Mouse (Mus musculus) ZHBTc4 (cell line): Measurements from ENCODE around the gene Nr6a1.
A peak's percentile ranks its signal among the peaks of the same experiment; 100 is the strongest.

Source experiments
- DNase-seq: peaks from one replicate; pipeline ENCODE4 v3.0.0-alpha.2; 2011; ENCODE audit warnings: low read depth, low spot score

Gene Nr6a1

DNA sequence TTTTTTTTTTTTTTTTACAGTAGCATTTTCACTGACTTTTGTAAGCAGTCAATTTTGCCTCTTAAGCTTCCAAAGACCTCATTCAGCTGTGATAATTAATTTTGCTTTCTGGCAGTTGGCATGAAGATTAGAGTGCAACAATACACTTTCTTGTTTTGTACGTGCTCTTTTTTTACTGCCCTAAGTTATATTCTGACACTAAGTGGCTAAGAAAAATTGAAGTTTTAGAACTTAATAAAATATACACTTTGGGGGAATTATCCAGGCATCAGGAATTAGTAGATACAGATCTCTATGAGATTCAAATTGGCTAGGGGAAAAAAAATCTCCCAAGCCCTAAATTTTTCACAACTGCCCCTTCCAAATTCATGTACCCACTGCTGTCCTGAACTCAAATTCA is 144.8 kb downstream of the Nr6a1 start:
- DNase-seq, result no peak

DNA sequence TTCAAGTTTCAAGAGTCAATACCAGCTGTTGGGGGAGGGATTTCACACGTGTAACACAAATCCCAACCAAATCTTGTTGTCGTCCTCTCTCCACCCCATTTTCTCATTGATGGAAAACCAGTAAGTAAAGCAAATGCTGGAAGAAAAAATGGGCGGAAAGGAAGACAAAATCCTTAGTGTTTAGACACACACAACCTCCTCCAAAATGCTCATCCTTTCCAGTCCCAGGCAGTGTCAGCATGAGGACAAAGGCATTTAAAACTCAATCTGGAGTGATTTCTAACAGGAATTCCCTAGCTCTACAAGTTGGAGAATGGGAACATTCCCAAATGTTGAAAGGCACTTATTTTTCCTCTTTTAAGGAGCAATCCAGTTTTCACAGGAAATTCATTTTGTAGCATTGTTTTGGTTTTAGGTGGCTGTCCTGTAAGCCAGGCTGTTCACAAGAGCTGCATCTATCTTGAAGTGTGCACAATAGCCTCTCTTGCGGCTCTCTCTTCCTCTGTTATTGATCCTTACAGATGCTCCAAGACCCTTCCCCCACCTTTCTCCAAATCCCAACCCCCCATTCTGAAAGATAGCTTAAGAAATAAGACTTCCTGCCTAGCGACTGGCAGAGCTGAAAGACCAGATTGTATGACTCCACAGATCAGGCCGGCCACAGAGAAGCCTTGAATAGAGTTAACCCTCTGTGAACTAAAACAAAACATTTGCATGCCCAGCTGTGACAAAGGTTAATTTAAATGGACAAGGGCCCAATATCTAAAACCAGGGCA is 145.4 kb downstream of the Nr6a1 start:
- DNase-seq, result no peak

DNA sequence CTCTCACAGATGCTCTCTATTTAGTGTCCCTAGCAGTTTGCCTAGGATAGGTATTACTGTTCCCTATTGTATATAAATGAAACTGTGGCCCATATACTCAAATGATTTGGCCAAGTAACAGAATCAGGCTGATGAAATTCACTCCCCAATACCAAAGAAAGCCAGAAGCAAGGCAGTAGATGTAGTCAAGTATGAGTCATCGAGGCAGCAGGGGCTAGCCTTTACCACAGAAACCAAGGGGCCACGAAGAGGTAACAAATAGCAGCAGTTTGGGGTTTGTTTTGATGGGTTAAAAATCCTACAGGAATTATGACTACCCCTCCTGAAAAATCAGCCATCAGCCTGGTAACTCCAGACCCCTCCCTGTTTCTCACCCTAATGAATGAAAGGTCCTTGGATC is 147.5 kb downstream of the Nr6a1 start:
- DNase-seq, result no peak

DNA sequence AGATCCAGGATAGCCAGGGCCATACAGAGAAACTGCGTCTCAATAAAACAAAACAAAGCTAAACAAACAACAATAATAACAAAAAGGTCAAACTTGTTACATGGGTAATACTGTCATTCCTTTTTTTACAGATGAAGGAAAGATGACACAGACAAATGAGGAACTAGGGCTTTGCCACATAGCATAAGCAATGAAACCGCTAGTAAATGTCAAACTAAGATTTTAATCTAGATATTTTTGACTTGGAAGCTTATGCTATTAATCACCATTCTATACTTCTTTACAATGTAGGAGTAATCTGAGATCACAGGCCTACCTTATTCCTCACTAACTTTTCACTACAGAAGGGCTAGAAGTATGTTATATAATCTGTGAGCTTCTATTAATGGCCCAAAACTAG is 150.2 kb downstream of the Nr6a1 start:
- DNase-seq, result no peak

DNA sequence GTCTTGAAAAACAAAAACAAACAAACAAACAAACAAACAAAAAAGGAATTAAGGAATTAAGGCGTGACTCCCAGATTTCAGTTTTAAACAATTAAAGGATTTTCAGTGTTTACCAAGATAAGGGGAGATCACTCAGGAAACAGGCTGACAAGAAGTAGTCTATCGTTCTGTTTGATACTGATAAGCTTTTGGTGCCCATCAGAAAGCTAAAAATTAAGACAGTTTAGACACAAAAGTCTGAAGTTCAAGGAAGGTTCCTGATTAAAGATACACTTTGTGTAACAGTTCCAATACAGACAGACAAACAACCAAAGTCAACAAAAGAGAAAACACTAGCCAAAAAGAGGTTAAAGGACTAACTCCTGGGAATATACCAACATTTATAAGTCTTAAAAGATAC is 152.6 kb downstream of the Nr6a1 start:
- no peak for DNase-seq

DNA sequence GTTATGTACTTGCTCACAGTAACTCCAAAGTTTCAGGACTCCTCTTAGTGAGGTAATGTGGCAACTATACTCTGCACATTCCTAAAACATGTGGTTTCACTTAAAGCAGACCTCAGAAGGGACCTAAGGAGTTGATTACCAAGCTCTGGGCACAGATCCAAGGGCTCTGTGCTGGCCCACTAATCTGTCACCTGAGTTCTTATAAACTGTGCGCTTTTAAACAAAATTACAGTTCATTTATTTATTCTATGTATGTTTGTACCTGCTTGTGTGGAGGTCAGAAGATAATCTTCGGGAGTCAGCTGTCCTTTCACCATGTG is 156.1 kb downstream of the Nr6a1 start:
- no peak for DNase-seq

DNA sequence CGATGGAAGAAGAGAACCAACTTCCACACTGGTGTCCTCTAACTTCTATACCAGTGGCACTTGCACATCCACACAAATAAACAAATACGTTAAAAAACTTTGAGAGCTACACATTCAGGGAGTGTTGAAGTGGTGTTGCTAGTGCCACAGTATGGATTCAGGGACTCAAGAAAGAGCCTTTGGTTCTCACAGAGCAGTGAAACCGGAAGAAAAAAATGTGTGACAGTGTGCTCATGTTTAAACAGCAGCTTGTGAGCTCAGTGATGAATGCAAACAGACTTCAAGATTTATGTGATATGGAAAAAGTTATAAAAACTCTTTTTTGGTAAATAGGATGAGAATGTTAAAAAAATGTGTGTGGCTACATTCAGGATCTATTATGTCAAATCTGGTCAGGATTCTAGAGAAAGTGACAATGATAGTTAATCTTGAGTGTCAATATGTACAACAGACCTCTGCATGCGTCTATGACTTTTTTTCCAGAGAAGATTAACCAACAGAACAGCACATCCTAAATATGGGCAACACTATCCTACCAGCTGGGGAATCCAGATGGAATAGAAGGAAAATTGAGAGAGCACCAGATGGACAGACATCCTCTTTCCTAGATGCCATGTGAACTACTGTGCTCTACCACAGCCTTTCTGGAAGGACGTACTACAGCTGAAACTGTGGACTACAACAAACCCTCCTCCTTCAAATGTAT is 156.6 kb downstream of the Nr6a1 start:
- DNase-seq, result no peak

DNA sequence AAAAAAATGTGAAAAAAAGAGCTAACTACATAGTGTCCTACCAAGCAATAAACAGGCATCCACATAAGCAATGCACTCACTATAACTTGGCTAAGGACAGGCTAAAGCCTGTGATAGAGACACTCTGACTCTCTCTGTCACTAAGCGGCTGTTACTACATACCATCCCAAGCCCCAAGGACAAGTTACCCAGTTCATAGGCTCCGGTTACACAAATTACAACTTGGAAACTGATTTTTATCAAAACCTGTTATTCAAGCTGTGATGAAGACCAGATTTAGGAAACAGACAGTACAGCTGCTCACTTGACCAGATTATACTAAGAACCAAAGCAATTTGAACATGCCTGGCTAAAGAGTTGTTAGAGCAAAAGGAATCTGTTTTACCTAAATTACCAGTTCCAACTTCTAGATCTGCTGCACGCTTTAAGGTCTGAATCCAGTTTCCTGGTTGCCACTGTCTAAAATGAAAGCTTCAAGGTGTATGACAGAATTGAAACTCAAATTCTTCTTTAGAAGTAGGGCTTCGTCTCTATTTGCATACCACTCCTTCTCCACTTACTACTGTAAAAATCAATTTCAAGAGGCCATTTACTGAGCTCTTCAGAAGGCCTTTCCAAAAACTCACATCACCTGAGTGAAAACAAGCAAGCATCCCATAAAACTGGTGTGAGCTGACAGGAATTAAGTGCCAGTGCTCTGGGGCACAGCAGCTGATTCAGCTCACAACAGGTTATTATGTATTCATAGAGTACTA is 160.1 kb downstream of the Nr6a1 start:
- no peak for DNase-seq

DNA sequence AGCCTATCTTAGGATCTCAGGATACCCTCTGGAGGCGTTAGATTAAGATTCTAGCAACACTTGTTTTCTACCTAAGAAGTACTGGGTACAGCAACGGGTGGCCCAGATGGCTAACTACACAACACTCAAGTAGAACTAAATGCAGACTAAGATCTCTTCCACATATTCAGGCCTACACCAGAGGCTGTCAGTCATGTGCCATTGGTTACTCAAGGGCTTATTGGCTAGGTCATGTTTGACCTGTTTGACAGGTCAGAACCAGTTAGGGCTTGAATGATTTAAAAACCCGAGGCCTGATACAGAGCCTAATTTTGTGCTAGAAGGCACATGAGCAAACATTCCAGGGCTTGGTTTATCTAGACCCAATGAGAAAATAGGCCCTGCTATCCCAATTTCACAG is 187.6 kb downstream of the Nr6a1 start:
- no peak for DNase-seq

DNA sequence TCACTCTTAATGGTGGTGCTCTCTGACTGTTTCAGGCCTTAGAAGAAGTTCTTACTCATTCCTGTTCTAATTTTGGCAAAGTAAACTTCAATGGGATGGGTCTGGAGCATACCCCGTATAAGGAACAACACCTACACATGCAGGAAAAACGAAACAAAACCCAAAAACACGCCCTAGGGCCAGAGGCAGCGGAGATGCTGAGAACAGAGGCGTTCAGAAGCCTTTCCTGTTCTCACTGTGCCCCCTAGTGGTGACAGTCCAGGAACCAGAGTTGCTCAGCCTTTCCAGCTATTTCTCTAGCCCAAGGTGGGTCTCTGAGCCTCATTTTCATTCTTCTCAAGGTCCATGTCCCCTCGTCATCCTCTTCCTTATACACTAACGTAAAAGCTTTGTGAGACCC is 188.1 kb downstream of the Nr6a1 start:
- DNase-seq, result peak; percentile 82

DNA sequence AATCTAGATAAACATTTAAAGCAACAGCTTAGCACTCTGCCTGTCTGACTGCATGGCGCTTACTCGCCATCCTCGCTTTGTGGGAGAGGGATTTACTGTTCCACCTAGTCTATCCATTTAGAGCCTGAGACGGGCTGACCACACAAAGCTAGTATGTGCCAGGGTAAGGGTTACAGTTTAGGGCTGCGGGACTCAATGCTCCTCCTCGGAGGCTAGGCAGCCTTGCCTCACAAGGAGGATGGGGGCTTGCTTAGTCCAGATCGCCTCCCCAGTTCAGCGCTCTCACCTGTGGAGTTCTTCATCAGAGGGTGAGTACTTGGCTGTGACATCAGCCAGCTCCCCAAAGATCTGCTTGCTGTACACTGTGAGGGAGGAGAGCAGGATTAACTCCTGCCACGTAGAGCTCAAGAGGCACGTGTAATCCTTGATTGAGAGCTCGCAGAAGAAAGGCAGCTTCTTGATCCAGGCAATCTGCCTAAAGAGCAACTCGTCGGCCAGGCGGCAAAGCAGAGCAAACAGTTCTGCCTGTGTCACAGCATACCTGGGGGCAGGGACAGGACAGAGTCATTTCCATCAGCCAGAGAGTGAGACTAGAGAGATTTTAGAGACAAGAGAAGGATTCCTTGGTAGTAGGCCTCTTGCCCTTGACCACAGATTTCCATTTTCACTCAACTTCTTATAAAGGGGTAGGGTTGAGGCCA is 188.7 kb downstream of the Nr6a1 start:
- DNase-seq, result peak; percentile 5

DNA sequence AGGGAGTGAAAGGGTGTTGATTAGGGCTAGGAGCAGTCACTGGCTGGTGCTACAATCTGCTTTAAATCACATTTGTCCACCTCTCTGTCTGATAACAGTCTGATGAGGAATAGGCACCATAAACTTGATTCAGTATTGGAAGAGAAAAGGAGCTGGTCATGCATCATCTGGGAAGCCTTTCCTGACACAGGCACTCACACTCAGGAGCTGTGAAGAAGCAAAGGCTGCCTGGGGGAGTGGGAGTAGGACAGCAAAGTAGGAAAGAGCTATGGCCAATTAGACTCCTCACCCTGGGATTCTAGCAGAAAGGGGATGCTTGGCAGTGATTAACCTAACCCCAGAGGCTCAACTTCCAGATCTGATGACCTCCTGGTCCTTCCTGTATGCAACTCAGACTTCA is 191.7 kb downstream of the Nr6a1 start:
- no peak for DNase-seq

DNA sequence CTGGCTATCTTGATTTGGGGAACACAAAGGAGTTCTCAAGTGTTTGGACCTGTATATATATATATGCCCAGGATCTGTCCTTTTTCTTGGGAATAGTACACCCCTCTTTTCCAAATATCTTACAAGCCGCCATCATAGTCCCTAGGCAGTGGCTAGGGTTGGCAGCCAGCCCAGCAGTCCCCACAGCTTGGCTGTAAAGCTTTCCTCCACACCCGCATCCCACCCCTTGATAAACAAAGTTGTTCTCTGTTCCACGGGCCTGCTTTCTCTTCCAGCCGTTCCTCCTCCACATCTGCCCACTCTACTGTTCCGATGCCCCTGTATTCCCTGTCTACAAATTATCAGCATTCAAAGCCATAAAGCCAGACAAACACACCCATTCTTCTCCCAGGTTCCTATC is 192.8 kb downstream of the Nr6a1 start:
- DNase-seq, result no peak

DNA sequence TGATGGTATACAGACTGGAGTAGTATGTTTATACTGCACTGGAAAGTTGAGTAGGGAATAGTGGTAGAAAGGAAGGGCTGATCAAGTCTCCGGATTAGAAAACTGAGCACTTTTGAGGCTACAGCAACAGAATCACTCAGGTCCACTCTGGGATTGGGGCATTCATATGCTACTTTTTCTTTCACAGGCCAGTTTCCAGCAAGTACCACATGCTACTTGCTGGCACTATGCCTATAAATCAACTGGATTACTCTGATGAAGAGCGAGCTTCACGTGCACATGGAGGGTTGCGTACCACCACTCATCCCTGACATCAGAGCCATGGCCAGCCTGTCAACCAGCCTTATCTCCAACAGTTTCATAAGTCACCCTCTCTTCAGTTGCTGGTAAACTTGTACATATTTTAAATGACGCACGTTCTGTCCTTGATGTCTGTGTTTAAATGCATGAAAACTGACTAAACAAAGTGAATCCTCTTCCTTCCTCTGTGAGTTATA is 197.1 kb downstream of the Nr6a1 start:
- no peak for DNase-seq

DNA sequence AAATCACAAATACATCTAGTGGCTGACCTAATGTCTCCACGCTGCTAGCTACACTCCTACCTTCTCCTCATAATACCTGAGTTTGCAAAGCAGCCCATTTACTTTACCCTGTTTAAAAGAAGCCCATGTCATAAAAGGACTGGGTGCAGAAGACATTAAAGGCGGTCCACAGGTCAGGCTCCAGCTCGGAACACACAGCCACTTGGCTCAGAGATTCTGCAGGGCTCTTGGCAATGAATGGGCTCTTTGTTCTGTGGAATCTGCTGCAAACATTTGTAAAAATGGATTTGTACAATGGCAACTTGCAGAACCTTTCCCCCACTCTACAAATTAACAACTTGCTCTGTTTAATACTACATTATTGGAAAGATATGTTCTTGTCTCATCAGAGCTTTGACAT is 202.1 kb downstream of the Nr6a1 start:
- no peak for DNase-seq

DNA sequence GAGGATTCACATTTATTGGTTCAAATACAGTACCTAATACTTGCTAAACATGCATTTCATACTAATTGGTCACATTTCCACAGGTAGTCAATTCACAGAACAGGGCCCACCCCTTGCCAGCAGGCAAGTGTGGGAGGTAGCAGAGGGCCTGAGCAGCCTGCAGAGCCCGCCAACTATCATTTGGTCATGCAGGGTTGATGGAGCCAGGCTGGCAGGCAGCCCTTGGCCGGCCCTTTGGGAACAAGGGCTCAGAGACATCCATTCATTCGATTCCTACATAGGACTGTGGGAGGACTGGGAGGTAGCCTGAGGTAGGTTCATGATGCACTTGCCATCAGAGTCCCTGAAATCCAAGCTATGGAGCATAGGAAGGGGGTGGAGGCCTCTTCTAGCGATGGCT is 204.1 kb downstream of the Nr6a1 start:
- no peak for DNase-seq

DNA sequence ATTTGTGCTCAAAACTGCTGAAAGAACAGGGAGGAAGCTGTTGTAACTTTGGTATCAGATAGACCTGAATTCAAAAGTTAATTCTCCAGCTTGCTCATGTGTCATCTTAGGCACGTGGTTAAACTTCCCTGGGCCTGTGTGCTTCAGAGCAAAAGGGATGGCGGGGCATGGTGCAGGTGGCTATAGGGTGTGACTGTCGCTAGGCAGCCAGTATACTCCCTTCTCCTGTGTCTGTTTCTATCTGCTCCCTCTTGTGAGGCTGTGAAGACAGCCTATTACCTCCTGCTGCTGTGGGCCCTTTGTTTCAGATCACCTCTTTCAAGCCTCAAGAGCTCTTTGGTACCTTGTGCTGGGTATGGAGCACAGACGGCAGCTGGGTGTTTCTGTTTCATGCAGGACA is 205.4 kb downstream of the Nr6a1 start:
- peak; percentile 72 for DNase-seq

DNA sequence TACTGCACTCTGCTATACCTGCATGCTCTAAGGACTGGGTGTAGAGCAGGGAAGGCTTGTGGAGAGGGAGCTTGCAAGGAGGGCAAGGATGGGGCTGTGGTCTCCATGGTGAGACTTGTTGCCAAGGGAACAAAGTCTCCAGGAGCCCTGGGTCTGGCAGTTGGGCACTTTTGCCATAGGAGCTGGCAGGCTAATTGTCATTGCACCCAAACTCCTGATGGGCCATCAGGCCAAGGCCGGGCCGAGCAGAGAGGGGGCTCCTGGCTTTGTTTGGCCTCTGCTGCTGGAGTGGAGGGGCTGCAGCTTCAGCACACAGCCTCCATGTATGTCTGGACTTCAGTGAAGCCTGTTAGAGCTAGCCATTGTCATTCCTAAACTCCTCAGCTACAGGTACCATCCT is 206.8 kb downstream of the Nr6a1 start:
- no peak for DNase-seq

DNA sequence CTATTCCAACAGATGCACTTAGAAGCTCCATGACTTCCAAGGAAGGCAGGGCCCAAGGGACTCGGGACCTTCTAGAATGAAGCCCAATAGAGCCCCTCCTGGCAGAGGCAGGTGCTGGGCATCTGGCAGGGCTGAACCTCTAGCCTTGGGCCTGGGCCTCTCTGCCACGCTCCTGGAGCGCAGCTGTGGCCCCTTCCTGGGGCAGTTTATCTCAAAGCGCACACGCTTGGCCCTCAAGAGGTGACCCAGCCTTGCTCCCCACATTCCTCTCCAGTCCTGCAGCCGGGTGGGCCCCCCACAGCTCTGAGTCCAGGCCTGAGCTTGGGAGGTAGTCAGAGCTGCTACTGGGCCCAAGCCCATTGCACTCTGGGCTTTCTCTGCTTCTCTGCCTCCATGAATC is 208.1 kb downstream of the Nr6a1 start:
- no peak for DNase-seq

DNA sequence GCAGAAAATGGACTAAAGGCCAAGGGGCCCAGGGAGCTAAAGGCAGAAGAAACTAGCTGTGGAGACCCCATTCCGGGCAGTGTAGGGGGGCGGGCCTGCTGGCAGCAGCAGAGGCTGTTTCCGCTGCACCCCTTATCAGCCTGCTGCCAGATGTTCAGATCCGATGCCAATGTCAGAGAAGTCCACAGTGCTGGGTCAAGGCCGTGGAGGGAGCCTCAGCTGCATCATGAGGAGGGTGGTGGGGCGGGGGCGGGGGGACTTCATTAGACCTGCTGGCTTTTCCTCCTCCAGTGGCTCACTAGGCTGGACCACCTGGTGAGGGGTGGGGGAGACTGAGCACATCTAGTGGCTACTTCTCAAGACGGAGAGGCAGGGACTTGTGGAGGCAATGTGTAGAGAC is 208.8 kb downstream of the Nr6a1 start:
- no peak for DNase-seq

DNA sequence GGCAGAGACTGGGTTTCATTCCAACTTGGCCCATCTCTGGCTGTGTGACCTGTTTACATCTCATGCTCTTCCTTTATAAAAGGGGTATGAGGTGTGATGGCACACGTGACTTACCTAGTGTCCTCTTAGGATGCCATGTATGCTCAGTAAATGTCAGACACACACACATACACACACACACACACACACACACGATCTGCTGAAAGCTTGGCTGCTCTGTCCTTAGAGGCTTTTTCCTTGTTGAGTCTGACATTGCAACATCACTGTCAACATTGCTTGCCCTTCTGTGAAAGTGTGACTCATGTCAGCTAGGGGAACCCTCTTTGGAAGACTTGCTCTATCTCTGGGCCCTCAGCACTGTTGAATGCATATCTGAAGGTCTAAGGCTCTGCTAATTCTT is 210.1 kb downstream of the Nr6a1 start:
- no peak for DNase-seq

DNA sequence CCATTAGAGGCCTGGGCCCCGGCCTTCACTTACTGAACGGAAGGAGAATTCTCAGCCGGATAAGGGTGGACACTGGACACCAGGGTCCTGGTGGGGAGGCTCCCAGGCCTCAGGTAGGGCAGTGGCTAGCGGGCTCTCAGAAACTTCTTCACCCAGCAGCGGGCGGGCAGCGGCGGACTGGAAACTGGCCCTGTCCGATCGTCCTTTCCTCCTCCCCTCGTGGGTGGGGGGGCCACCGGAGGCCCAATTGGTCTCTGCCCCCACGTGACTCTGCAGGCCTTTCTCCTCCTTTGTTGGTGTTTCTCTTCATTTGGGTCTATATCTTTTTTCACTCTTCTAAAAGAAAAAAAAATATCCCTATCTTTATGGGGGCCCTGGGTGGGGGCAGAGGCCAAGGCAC is 213.2 kb downstream of the Nr6a1 start, which contains the start of gene Nr5a1:
Gene Nr5a1 (minus strand): TSS at position 219 of the 400 bp plus-strand sequence.
- DNase-seq, result no peak
